Mouse (Mus musculus): ENCODE data around the gene Afg3l1.

- TF ChIP-seq CTCF (conservative IDR thresholded peaks at IDR 0.05; ENCODE audit: low read length) (no peak), POU5F1 (IDR thresholded peaks at IDR 0.05; ENCODE audit: borderline replicate concordance, low read length) (no peak)
These were observed 41.0 kb downstream of the Afg3l1 start, which contains the start of gene Gas8 for GRCm38 (mm10) chr8:123518667-123519066.
